Mouse (Mus musculus) layer of hippocampus, postnatal 25 days (tissue): ENCODE measurements at regions not wholly inside any gene's neighbourhood (a gene's known extent, or its start where the extent isn't known, plus 50 kb on each side); places are given as distances from the start of the nearest gene placed in this dataset.

ENCODE experiments used
- DNase-seq, 2 experiments: peaks; one replicate each; pipeline ENCODE4 v3.0.0; 2022; ENCODE audit warnings: mixed read lengths in 2 of 2, low spot score in 1 of 2; ENCODE audit errors: extremely low spot score in 1 of 2

- no peak for DNase-seq
Observed at GRCm38 (mm10) chr6:51197000-51197774, 235.3 kb upstream of the Nfe2l3 start.

GRCm38 (mm10) chr6:51200207-51200606 lies 232.3 kb upstream of the Nfe2l3 start:
- DNase-seq: no peak

GRCm38 (mm10) chr6:51200837-51201236 lies 231.6 kb upstream of the Nfe2l3 start:
- no peak for DNase-seq

- DNase-seq: no peak
Observed at GRCm38 (mm10) chr6:51204306-51204705, 228.2 kb upstream of the Nfe2l3 start.

GRCm38 (mm10) chr6:51205411-51205810 lies 227.1 kb upstream of the Nfe2l3 start:
- no peak for DNase-seq

- peak; percentile 31 to 75 for DNase-seq
Observed at GRCm38 (mm10) chr6:51206712-51207505, 225.6 kb upstream of the Nfe2l3 start.

- DNase-seq: no peak
Observed at GRCm38 (mm10) chr6:51207587-51208361, 224.7 kb upstream of the Nfe2l3 start.

- DNase-seq: peak in 1 of 2 experiments; percentile 16
Observed at GRCm38 (mm10) chr6:51208660-51209396, 223.6 kb upstream of the Nfe2l3 start.

- no peak for DNase-seq
Observed at GRCm38 (mm10) chr6:51211418-51211817, 221.1 kb upstream of the Nfe2l3 start.

- DNase-seq: no peak
Observed at GRCm38 (mm10) chr6:51212216-51212615, 220.3 kb upstream of the Nfe2l3 start.

GRCm38 (mm10) chr6:51215371-51215770 lies 217.1 kb upstream of the Nfe2l3 start:
- DNase-seq: no peak

- DNase-seq: no peak
Observed at GRCm38 (mm10) chr6:51216472-51216871, 216.0 kb upstream of the Nfe2l3 start.

- no peak for DNase-seq
Observed at GRCm38 (mm10) chr6:51219691-51220090, 212.8 kb upstream of the Nfe2l3 start.

GRCm38 (mm10) chr6:51220778-51221177 lies 211.7 kb upstream of the Nfe2l3 start:
- DNase-seq: no peak

- DNase-seq: no peak
Observed at GRCm38 (mm10) chr6:51236077-51236740, 196.3 kb upstream of the Nfe2l3 start.

- DNase-seq: no peak
Observed at GRCm38 (mm10) chr6:51240039-51240438, 192.4 kb upstream of the Nfe2l3 start.

GRCm38 (mm10) chr6:51250233-51250632 lies 182.2 kb upstream of the Nfe2l3 start:
- DNase-seq: no peak

- no peak for DNase-seq
Observed at GRCm38 (mm10) chr6:51251432-51251831, 181.0 kb upstream of the Nfe2l3 start.

GRCm38 (mm10) chr6:51252721-51253120 lies 179.7 kb upstream of the Nfe2l3 start:
- no peak for DNase-seq

- DNase-seq: no peak
Observed at GRCm38 (mm10) chr6:51256631-51257030, 175.8 kb upstream of the Nfe2l3 start.
